Mouse (Mus musculus) MEL (cell line): ENCODE measurements at regions not wholly inside any gene's neighbourhood (a gene's known extent, or its start where the extent isn't known, plus 50 kb on each side); places are given as distances from the start of the nearest gene placed in this dataset.

Source experiments
- DNase-seq: peaks from one replicate; pipeline ENCODE4 v3.0.0; 2011; ENCODE audit warnings: low read depth, low spot score
- H3K27ac ChIP-seq: 2 replicates; pipeline ENCODE4 v1.5.1; 2012; ENCODE audit warnings: low read depth, mild to moderate bottlenecking, control low read depth, low read length, moderate library complexity; ENCODE audit not compliant: control insufficient read depth
- H3K27me3 ChIP-seq, 2 experiments: fragments of 150-350 bp in 1 of 2; sonication (generic) in 1 of 2; 2 replicates each; pipeline ENCODE4 v1.6.1; 2012; ENCODE audit warnings: low read length in 2 of 2, mild to moderate bottlenecking in 2 of 2, improper control_type of control experiment in 1 of 2, moderate library complexity in 1 of 2; ENCODE audit not compliant: insufficient read depth in 2 of 2, control insufficient read depth in 1 of 2
- H3K36me3 ChIP-seq, 2 experiments: 2 replicates each; pipeline ENCODE4 v1.6.1; 2012 to 2014; ENCODE audit warnings: low read length in 2 of 2, improper control_type of control experiment in 1 of 2, inconsistent platforms in 1 of 2, mild to moderate bottlenecking in 1 of 2; ENCODE audit not compliant: insufficient read depth in 2 of 2, control insufficient read depth in 1 of 2
- H3K4me1 ChIP-seq, 2 experiments: fragments of 150-350 bp in 1 of 2; sonication (generic) in 1 of 2; 2 replicates each; pipeline ENCODE4 v1.6.1; 2012; ENCODE audit warnings: low read length in 2 of 2, improper control_type of control experiment in 1 of 2, mild to moderate bottlenecking in 1 of 2; ENCODE audit not compliant: insufficient read depth in 2 of 2, control insufficient read depth in 1 of 2
- H3K4me3 ChIP-seq, 2 experiments: fragments of 150-350 bp in 1 of 2; sonication (generic) in 1 of 2; 2 replicates each; pipeline ENCODE4 v1.5.1; 2012; ENCODE audit warnings: low read depth in 2 of 2, low read length in 2 of 2, mild to moderate bottlenecking in 2 of 2, moderate library complexity in 2 of 2, control low read depth in 1 of 2, improper control_type of control experiment in 1 of 2; ENCODE audit not compliant: control insufficient read depth in 1 of 2, insufficient read depth in 1 of 2
- H3K79me2 ChIP-seq: 2 replicates; pipeline ENCODE4 v1.6.1; 2012; ENCODE audit warnings: mild to moderate bottlenecking, low read length, moderate library complexity; ENCODE audit not compliant: control insufficient read depth, poor library complexity, insufficient read depth
- H3K9ac ChIP-seq: 2 replicates; pipeline ENCODE4 v1.6.1; 2012; ENCODE audit warnings: low read depth, mild to moderate bottlenecking, control low read depth, low read length, moderate library complexity; ENCODE audit not compliant: control insufficient read depth, poor library complexity, severe bottlenecking
- H3K9me3 ChIP-seq: fragments of 150-350 bp; sonication (generic); replicated peaks from 2 replicates; pipeline ENCODE4 v1.6.1; 2012; ENCODE audit warnings: mild to moderate bottlenecking, low read length, improper control_type of control experiment, moderate library complexity; ENCODE audit not compliant: insufficient read depth
- E2F4 ChIP-seq: IDR thresholded peaks from 2 replicates; pipeline ENCODE4 v1.6.1; 2011; ENCODE audit warnings: low read depth, low read length, improper control_type of control experiment, borderline replicate concordance
- ELF1 ChIP-seq: IDR thresholded peaks from 2 replicates; pipeline ENCODE4 v1.6.1; 2014; ENCODE audit warnings: low read depth, mild to moderate bottlenecking, inconsistent platforms, low read length, improper control_type of control experiment, moderate library complexity
- ETS1 ChIP-seq: IDR thresholded peaks from 2 replicates; pipeline ENCODE4 v1.6.1; 2012; ENCODE audit warnings: low read depth, mild to moderate bottlenecking, inconsistent platforms, low read length, improper control_type of control experiment, moderate library complexity
- JUND ChIP-seq: IDR thresholded peaks from 2 replicates; pipeline ENCODE4 v1.6.1; 2011; ENCODE audit warnings: low read depth, mild to moderate bottlenecking, improper control_type of control experiment, low read length
- MAX ChIP-seq: IDR thresholded peaks from 2 replicates; pipeline ENCODE4 v1.6.1; 2011; ENCODE audit warnings: low read length, improper control_type of control experiment
- MYB ChIP-seq: IDR thresholded peaks from 2 replicates; pipeline ENCODE4 v1.6.1; 2011; ENCODE audit warnings: mild to moderate bottlenecking, low read depth, low read length, improper control_type of control experiment
- MYC ChIP-seq: IDR thresholded peaks from 2 replicates; pipeline ENCODE4 v1.6.1; 2011; ENCODE audit warnings: low read depth, mild to moderate bottlenecking, low read length, improper control_type of control experiment, moderate library complexity
- NELFE ChIP-seq: IDR thresholded peaks from 2 replicates; pipeline ENCODE4 v1.6.1; 2011; ENCODE audit warnings: low read depth, low read length, improper control_type of control experiment
- POLR2AphosphoS2 ChIP-seq: IDR thresholded peaks from 2 replicates; pipeline ENCODE4 v1.6.1; 2011; ENCODE audit warnings: low read length, improper control_type of control experiment
- POLR2AphosphoS5 ChIP-seq: IDR thresholded peaks from 2 replicates; pipeline ENCODE4 v1.6.1; 2012; ENCODE audit warnings: low read depth, borderline replicate concordance, mild to moderate bottlenecking, inconsistent platforms, low read length, moderate library complexity, mixed read lengths
- RCOR1 ChIP-seq: IDR thresholded peaks from 2 replicates; pipeline ENCODE4 v1.6.1; 2012; ENCODE audit warnings: low read depth, mild to moderate bottlenecking, inconsistent platforms, low read length, improper control_type of control experiment
- TBP ChIP-seq: IDR thresholded peaks from 2 replicates; pipeline ENCODE4 v1.8.0; 2011; ENCODE audit warnings: low read depth, low read length, improper control_type of control experiment
- TCF12 ChIP-seq: IDR thresholded peaks from 2 replicates; pipeline ENCODE4 v1.6.1; 2014; ENCODE audit warnings: low read depth, mild to moderate bottlenecking, inconsistent platforms, low read length, improper control_type of control experiment, moderate library complexity
- USF1 ChIP-seq: IDR thresholded peaks from 2 replicates; pipeline ENCODE4 v1.6.1; 2014; ENCODE audit warnings: low read depth, mild to moderate bottlenecking, inconsistent platforms, low read length, improper control_type of control experiment, moderate library complexity
- USF2 ChIP-seq, 2 experiments: IDR thresholded peaks; 2 replicates each; pipeline ENCODE4 v1.6.1; 2011 to 2012; ENCODE audit warnings: improper control_type of control experiment in 2 of 2, low read length in 2 of 2, borderline replicate concordance in 1 of 2, inconsistent platforms in 1 of 2, low read depth in 1 of 2, mild to moderate bottlenecking in 1 of 2; ENCODE audit not compliant: insufficient read depth in 1 of 2
- ZC3H11A ChIP-seq: IDR thresholded peaks from 2 replicates; pipeline ENCODE4 v1.6.1; 2012; ENCODE audit warnings: low read depth, mild to moderate bottlenecking, inconsistent platforms, low read length, improper control_type of control experiment
- ZKSCAN1 ChIP-seq: IDR thresholded peaks from 2 replicates; pipeline ENCODE4 v1.6.1; 2012; ENCODE audit warnings: low read depth, mild to moderate bottlenecking, inconsistent platforms, low read length, improper control_type of control experiment, moderate library complexity

DNA sequence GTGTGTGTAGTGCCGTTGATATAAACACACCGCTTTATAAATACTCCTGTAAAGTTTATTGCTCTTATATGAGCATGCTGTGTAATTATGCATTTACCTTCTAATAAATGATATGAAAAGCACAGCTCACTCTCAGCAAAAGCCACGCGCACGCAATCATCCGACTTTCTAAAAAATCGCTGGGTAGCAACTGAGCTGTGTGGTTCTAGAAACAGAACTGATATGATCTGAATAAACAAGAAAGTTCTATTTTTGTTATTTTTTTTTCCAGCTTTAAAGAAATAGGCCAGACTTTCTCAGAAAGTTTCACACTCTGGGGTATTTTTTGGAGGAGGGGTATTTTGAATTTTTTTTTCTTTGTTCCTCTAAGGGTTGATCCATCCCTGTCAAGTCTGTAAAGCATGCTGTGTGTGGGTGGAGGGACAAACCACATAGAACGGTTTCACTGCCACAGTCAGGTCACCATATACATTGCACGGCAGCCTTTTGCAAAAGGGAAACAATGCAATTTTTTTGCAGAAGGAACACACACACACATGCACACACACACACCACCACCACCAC, 357.5 kb downstream of the Rnf144a start:
- Histone ChIP-seq H3K27me3 (no peaks in the 10 kb centered on the region), H3K9ac (no peak overlapping the region), H3K4me1 (no peaks in the 10 kb centered on the region), H3K36me3 (no peaks in the 10 kb centered on the region), H3K4me3 (no peak overlapping the region), H3K27ac (no peak overlapping the region), H3K9me3 (no peaks in the 10 kb centered on the region), H3K79me2 (no peaks in the 10 kb centered on the region)
- DNase-seq: no peak
- no peak for TF ChIP-seq RCOR1
- TF ChIP-seq E2F4: no peak
- no peak for TF ChIP-seq MYC
- no peak for TF ChIP-seq POLR2AphosphoS5
- no peak for TF ChIP-seq ZKSCAN1
- no peak for TF ChIP-seq ELF1
- TF ChIP-seq ETS1: no peak
- no peak for TF ChIP-seq MAX

DNA sequence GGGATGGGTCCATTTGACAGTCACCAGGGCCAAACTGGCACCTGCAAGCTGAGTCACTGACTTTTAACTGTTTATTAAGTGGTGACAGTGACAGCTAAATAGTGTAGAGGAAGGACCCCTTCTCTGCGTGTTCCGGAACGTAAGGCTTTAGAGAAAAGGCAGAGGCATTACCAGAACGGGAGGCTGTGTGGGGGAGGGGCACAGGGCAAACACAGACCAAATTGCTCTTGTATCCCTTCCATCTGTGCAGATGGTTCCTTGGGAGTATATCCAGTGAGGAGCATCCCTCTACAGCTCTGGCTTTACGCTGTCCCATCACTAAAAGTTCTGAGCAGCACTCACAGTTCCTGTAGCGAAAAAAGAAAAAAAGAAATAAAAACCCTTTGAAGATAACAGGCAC, 368.1 kb downstream of the Rnf144a start:
- TF ChIP-seq POLR2AphosphoS5 (no peak), NELFE (no peak), POLR2AphosphoS2 (no peak), RCOR1 (no peak), TBP (no peak), ZC3H11A (no peak), JUND (no peak), USF2 (IDR thresholded peaks at IDR 0.05; ENCODE audit: borderline replicate concordance in 1 of 2, insufficient read depth in 1 of 2, low read depth in 1 of 2, low read length in 2 of 2) (no peak), USF1 (no peak), MYB (no peak), TCF12 (no peak)
- Histone ChIP-seq H3K27ac (no peak overlapping the region), H3K27me3 (no peaks in the 10 kb centered on the region), H3K79me2 (no peaks in the 10 kb centered on the region), H3K4me3 (no peak overlapping the region), H3K36me3 (no peaks in the 10 kb centered on the region), H3K9ac (no peak overlapping the region), H3K4me1 (no peaks in the 10 kb centered on the region), H3K9me3 (no peaks in the 10 kb centered on the region)
- DNase-seq: no peak
